Mouse (Mus musculus): ENCODE measurements around the gene Tgif1. TPM values are rescaled to one million over a fixed set of nuclear protein-coding genes. Genes with fewer than 3 reads are reported as not detected.

The Tgif1 gene
- polyA plus RNA-seq, 1 experiment = 75.2 TPM

- Histone ChIP-seq H3K27me3 (ENCODE audit: control insufficient read depth, insufficient read depth, insufficient read length) (no peaks in the 10 kb centered on the region), H3ac (ENCODE audit: control insufficient read depth, insufficient read length) (no peak overlapping the region), H3K36me3 (ENCODE audit: control insufficient read depth, insufficient read depth) (no peaks in the 10 kb centered on the region), H3K4me2 (ENCODE audit: low read depth) (no peak overlapping the region), H3K4me3 (no peak overlapping the region), H3K79me2 (ENCODE audit: control insufficient read depth, insufficient read depth) (no peaks in the 10 kb centered on the region)
- TF ChIP-seq TCF12 (IDR thresholded peaks at IDR 0.05; ENCODE audit: insufficient read depth, poor library complexity, severe bottlenecking) = no peak
Measured at GRCm38 (mm10) chr17:70892288-70893096, 39.1 kb upstream of the Tgif1 start.

- H3K4me3 ChIP-seq = no peak overlapping the region
- no peak overlapping the region for H3ac ChIP-seq (ENCODE audit: control insufficient read depth, insufficient read length)
- H3K36me3 ChIP-seq (ENCODE audit: control insufficient read depth, insufficient read depth) = no peaks in the 10 kb centered on the region
- H3K79me2 ChIP-seq (ENCODE audit: control insufficient read depth, insufficient read depth) = no peaks in the 10 kb centered on the region
- TF ChIP-seq USF1 (IDR thresholded peaks at IDR 0.05; ENCODE audit: low read depth) (no peak), TCF3 (IDR thresholded peaks at IDR 0.05; ENCODE audit: insufficient read length, low read depth) (no peak), POLR2A (IDR thresholded peaks at IDR 0.05; ENCODE audit: insufficient read length, low read depth) (no peak), MAX (IDR thresholded peaks at IDR 0.05; ENCODE audit: low read depth) (no peak), E2F4 (IDR thresholded peaks at IDR 0.05; ENCODE audit: insufficient read depth) (no peak), REST (IDR thresholded peaks at IDR 0.05; ENCODE audit: insufficient read depth, insufficient read length) (no peak), TCF12 (IDR thresholded peaks at IDR 0.05; ENCODE audit: insufficient read depth, poor library complexity, severe bottlenecking) (no peak), CEBPB (IDR thresholded peaks at IDR 0.05; ENCODE audit: insufficient read depth, poor library complexity, severe bottlenecking) (no peak), POLR2AphosphoS2 (IDR thresholded peaks at IDR 0.05; ENCODE audit: insufficient read length, low read depth) (no peak), MYOG (IDR thresholded peaks at IDR 0.05; ENCODE audit: control insufficient read depth in 1 of 3, insufficient read depth in 1 of 3, insufficient read length in 2 of 3, low read depth in 2 of 3) (no peak), SRF (IDR thresholded peaks at IDR 0.05; ENCODE audit: control insufficient read depth, insufficient read length, low read depth) (no peak), MYOD1 (IDR thresholded peaks at IDR 0.05; ENCODE audit: control insufficient read depth in 1 of 3, insufficient read length in 2 of 3, low read depth in 2 of 3) (no peak)
- H3K4me2 ChIP-seq (ENCODE audit: low read depth) = no peak overlapping the region
- no peaks in the 10 kb centered on the region for H3K27me3 ChIP-seq (ENCODE audit: control insufficient read depth, insufficient read depth, insufficient read length)
Measured at GRCm38 (mm10) chr17:70890571-70890970, 37.2 kb upstream of the Tgif1 start.

DNA sequence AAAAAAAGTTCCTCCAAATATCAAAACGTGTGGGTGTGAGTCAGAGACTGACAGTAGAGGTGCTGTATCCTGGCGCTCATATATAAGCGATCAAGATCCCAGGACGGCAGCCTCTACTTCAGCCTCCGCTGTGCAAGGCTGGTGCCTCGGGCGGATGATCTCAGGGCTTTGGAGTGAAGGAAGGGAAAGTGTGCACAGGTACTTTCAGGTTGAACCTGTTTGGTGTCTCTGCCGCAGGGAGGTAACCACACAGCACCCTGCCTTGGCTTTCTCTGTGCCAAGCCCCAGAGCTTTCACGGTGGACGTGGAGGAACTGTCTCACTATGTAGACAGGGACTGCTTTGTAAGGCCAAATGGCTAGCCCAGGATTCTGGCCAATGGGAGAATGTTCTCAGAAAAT lies 35.3 kb upstream of the Tgif1 start:
- H3K27me3 ChIP-seq (ENCODE audit: control insufficient read depth, insufficient read depth, insufficient read length) = no peaks in the 10 kb centered on the region
- no peak overlapping the region for H3K4me3 ChIP-seq
- TF ChIP-seq SRF (IDR thresholded peaks at IDR 0.05; ENCODE audit: control insufficient read depth, insufficient read length, low read depth) = no peak
- no peak for TF ChIP-seq MYOD1 (IDR thresholded peaks at IDR 0.05; ENCODE audit: control insufficient read depth in 1 of 3, insufficient read length in 2 of 3, low read depth in 2 of 3)
- no peak for TF ChIP-seq E2F4 (IDR thresholded peaks at IDR 0.05; ENCODE audit: insufficient read depth)
- no peak for TF ChIP-seq MAX (IDR thresholded peaks at IDR 0.05; ENCODE audit: low read depth)
- no peak for TF ChIP-seq POLR2A (IDR thresholded peaks at IDR 0.05; ENCODE audit: insufficient read length, low read depth)
- no peak for TF ChIP-seq CEBPB (IDR thresholded peaks at IDR 0.05; ENCODE audit: insufficient read depth, poor library complexity, severe bottlenecking)
- TF ChIP-seq USF1 (IDR thresholded peaks at IDR 0.05; ENCODE audit: low read depth) = no peak
- no peak for TF ChIP-seq MYOG (IDR thresholded peaks at IDR 0.05; ENCODE audit: control insufficient read depth in 1 of 3, insufficient read depth in 1 of 3, insufficient read length in 2 of 3, low read depth in 2 of 3)
- TF ChIP-seq TCF12 (IDR thresholded peaks at IDR 0.05; ENCODE audit: insufficient read depth, poor library complexity, severe bottlenecking) = no peak
- no peak for TF ChIP-seq POLR2AphosphoS2 (IDR thresholded peaks at IDR 0.05; ENCODE audit: insufficient read length, low read depth)

DNA sequence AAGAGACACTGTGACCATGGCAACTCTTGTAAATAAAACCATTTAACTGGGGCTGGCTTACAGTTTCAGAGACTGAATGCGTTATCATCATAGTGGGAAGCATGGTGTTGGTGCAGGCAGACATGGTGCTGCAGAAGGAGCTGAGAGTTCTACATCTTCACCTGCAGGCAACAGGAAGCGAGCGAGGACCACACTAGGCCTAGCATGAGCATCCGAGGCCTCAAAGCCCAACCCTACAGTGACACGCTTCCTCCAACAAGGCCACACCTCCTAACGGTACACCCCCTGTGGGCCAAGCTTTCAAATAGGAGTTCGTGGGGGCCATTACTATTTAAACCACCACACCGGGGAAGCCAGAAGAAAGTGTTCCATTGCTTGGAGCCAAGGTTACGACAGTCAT lies 34.5 kb upstream of the Tgif1 start:
- Histone ChIP-seq H3K36me3 (ENCODE audit: control insufficient read depth, insufficient read depth) (no peaks in the 10 kb centered on the region), H3K79me2 (ENCODE audit: control insufficient read depth, insufficient read depth) (no peaks in the 10 kb centered on the region), H3K27me3 (ENCODE audit: control insufficient read depth, insufficient read depth, insufficient read length) (no peaks in the 10 kb centered on the region), H3ac (ENCODE audit: control insufficient read depth, insufficient read length) (no peak overlapping the region), H3K4me2 (ENCODE audit: low read depth) (no peak overlapping the region), H3K4me3 (no peak overlapping the region)
- TF ChIP-seq TCF12 (IDR thresholded peaks at IDR 0.05; ENCODE audit: insufficient read depth, poor library complexity, severe bottlenecking) = no peak
- no peak for TF ChIP-seq USF1 (IDR thresholded peaks at IDR 0.05; ENCODE audit: low read depth)
- TF ChIP-seq MYOD1 (IDR thresholded peaks at IDR 0.05; ENCODE audit: control insufficient read depth in 1 of 3, insufficient read length in 2 of 3, low read depth in 2 of 3) = no peak
- no peak for TF ChIP-seq E2F4 (IDR thresholded peaks at IDR 0.05; ENCODE audit: insufficient read depth)
- TF ChIP-seq TCF3 (IDR thresholded peaks at IDR 0.05; ENCODE audit: insufficient read length, low read depth) = no peak
- TF ChIP-seq REST (IDR thresholded peaks at IDR 0.05; ENCODE audit: insufficient read depth, insufficient read length) = no peak
- TF ChIP-seq POLR2AphosphoS2 (IDR thresholded peaks at IDR 0.05; ENCODE audit: insufficient read length, low read depth) = no peak
- no peak for TF ChIP-seq POLR2A (IDR thresholded peaks at IDR 0.05; ENCODE audit: insufficient read length, low read depth)
- no peak for TF ChIP-seq CEBPB (IDR thresholded peaks at IDR 0.05; ENCODE audit: insufficient read depth, poor library complexity, severe bottlenecking)
- TF ChIP-seq MAX (IDR thresholded peaks at IDR 0.05; ENCODE audit: low read depth) = no peak
- TF ChIP-seq SRF (IDR thresholded peaks at IDR 0.05; ENCODE audit: control insufficient read depth, insufficient read length, low read depth) = no peak
- no peak for TF ChIP-seq MYOG (IDR thresholded peaks at IDR 0.05; ENCODE audit: control insufficient read depth in 1 of 3, insufficient read depth in 1 of 3, insufficient read length in 2 of 3, low read depth in 2 of 3)

More for the DNA sequence above, 35.3 kb upstream of the Tgif1 start:
- Histone ChIP-seq H3K79me2 (ENCODE audit: control insufficient read depth, insufficient read depth) (no peaks in the 10 kb centered on the region), H3K4me2 (ENCODE audit: low read depth) (no peak overlapping the region), H3ac (ENCODE audit: control insufficient read depth, insufficient read length) (no peak overlapping the region), H3K36me3 (ENCODE audit: control insufficient read depth, insufficient read depth) (no peaks in the 10 kb centered on the region)
